Mouse (Mus musculus): ENCODE results near the gene Neurod1. TPM values are rescaled to one million over a fixed set of nuclear protein-coding genes. Genes with fewer than 3 reads are reported as not detected.

Gene Neurod1
- polyA plus RNA-seq, 1 experiment, result 11.8 TPM

DNA sequence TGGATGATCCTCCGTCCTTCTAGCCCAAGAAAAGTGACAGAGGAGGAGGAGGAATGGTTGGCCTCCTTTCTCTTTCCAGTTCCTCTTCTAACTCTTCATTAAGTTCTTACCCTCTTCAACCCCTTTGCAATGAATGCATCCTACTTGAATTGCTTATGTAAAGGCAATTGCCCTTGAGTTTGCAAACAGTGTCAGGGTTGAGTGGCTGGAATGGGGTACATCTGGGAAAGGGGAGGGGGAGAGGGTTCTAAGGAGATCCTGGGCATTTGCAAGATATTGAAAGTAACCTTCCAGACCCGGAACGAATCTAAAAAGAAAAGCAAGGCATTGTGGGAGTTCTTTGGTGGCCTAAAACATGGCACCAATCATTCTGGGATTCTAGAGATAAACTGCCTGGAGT, 1.4 kb upstream of the Neurod1 start:
- no peak overlapping the region for H3K4me3 ChIP-seq (ENCODE audit: insufficient read depth, low read length)
- TF ChIP-seq CTCF (IDR thresholded peaks at IDR 0.05; ENCODE audit: extremely low read depth, insufficient read depth, low read length), result no peak
- TF ChIP-seq POLR2A (IDR thresholded peaks at IDR 0.05; ENCODE audit: extremely low read depth, insufficient read depth, low read length), result no peak
- H3K27ac ChIP-seq (ENCODE audit: insufficient read depth, low read length), result no peak overlapping the region
- H3K4me1 ChIP-seq (ENCODE audit: control insufficient read depth, insufficient read depth, low read length), result no peaks in the 10 kb centered on the region

DNA sequence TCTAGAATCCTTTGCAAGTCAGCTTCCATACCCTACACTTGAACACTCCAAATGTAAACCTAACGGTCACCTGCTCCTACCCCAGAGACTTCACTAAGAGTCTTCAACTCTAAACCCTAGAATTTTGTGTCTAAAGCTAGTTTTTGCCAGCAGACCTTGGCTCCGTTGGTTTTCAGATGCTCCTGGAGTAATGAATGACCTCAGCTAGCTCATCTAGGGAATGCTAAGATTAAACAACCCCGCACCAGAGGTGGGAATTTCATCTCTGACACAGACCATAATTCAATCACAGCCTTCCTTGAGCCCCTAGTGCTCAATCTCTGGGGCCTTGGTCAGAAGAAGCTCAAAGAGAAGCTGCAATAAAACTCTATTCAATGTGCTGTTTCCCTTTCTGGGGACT, 883 bp upstream of the Neurod1 start:
- Histone ChIP-seq H3K4me3 (ENCODE audit: insufficient read depth, low read length) (no peak overlapping the region), H3K27ac (ENCODE audit: insufficient read depth, low read length) (no peak overlapping the region), H3K4me1 (ENCODE audit: control insufficient read depth, insufficient read depth, low read length) (no peaks in the 10 kb centered on the region)
- no peak for TF ChIP-seq POLR2A (IDR thresholded peaks at IDR 0.05; ENCODE audit: extremely low read depth, insufficient read depth, low read length)
- TF ChIP-seq CTCF (IDR thresholded peaks at IDR 0.05; ENCODE audit: extremely low read depth, insufficient read depth, low read length), result no peak

DNA sequence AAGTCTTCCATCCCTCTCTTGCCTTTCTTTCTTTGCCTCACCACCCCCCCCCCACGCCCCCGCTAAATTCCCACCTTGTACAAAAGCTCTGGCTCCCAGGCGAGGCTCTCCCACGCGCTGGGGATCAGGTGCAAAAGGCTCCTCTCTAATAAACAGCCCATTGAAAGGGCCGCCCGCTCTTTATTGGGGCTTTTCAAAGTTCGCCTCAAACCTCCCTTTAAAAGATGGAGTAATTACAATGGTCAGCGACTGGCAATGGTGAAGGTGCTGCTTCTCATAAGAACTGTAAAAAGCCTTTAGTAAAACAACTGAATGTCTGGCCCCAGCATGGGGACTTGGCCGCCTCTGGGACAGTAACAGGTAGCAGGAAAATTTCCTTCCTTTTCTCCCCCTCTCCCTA, 905 bp downstream of the Neurod1 start:
- H3K27ac ChIP-seq (ENCODE audit: insufficient read depth, low read length), result 0 out of 2 replicates have a peak overlapping the region, but pooled peaks have one; percentile 69
- TF ChIP-seq POLR2A (IDR thresholded peaks at IDR 0.05; ENCODE audit: extremely low read depth, insufficient read depth, low read length), result no peak
- H3K4me3 ChIP-seq (ENCODE audit: insufficient read depth, low read length), result peak overlapping the region; percentile 47
- H3K4me1 ChIP-seq (ENCODE audit: control insufficient read depth, insufficient read depth, low read length), result no peaks in the 10 kb centered on the region

DNA sequence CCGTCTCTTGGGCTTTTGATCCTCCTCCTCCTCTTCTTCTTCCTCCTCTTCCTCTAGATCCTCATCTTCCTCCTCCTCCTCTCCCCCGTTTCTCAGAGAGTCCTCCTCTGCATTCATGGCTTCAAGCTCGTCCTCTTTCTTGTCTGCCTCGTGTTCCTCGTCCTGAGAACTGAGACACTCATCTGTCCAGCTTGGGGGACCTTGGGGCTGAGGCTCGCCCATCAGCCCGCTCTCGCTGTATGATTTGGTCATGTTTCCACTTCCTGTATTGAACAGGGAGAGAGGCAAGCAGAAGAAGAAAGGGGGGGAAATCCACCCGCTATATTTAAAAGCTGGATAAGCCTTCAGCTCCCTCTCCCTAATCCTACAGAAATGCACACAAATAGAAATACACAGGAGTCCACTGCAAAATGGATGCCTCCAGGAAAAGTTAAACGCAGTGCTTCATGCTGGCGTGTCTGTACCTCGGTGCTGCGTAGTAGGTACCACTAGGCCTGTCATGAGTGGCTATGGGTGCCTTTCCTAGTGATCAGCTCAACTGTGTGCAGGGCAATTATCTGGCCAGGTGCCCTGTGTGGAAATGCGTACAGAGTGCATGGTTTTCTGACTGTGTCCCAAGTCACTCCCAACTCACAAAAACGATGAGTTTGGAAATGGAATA, 1.6 kb downstream of the Neurod1 start:
- H3K4me1 ChIP-seq (ENCODE audit: control insufficient read depth, insufficient read depth, low read length), result no peaks in the 10 kb centered on the region
- H3K27ac ChIP-seq (ENCODE audit: insufficient read depth, low read length), result peak overlapping the region; percentile 67
- peak overlapping the region; percentile 47 for H3K4me3 ChIP-seq (ENCODE audit: insufficient read depth, low read length)
- TF ChIP-seq POLR2A (IDR thresholded peaks at IDR 0.05; ENCODE audit: extremely low read depth, insufficient read depth, low read length), result no peak
- TF ChIP-seq CTCF (IDR thresholded peaks at IDR 0.05; ENCODE audit: extremely low read depth, insufficient read depth, low read length), result no peak

DNA sequence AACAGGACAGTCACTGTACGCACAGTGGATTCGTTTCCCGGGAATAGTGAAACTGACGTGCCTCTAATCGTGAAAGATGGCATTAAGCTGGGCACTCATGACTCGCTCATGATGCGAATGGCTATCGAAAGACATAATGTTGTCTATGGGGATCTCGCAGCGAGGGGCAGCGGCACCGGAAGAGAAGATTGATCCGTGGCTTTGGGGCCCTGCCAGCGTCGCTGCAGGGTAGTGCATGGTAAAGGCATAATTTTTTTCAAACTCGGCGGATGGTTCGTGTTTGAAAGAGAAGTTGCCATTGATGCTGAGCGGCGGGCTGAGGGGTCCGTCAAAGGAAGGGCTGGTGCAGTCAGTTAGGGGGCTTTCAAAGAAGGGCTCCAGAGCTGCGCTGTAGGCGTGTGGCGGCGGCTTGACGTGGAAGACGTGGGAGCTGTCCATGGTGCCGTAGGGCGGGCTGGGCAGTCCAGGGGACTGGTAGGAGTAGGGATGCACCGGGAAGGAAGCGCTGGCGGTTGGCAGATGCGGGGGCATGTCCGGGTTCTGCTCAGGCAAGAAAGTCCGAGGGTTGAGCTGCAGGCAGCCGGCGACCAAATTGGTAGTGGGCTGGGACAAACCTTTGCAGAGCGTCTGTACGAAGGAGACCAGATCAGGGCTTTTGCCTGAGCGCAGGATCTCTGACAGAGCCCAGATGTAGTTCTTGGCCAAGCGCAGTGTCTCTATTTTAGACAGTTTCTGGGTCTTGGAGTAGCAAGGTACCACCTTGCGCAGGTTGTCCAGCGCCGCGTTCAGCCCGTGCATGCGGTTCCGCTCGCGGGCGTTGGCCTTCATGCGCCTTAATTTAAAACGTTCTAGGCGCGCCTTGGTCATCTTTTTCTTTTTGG, 2.4 kb downstream of the Neurod1 start:
- TF ChIP-seq POLR2A (IDR thresholded peaks at IDR 0.05; ENCODE audit: extremely low read depth, insufficient read depth, low read length) (no peak), CTCF (IDR thresholded peaks at IDR 0.05; ENCODE audit: extremely low read depth, insufficient read depth, low read length) (no peak)
- no peaks in the 10 kb centered on the region for H3K4me1 ChIP-seq (ENCODE audit: control insufficient read depth, insufficient read depth, low read length)
- H3K4me3 ChIP-seq (ENCODE audit: insufficient read depth, low read length), result peak overlapping the region; percentile 47
- peak overlapping the region; percentile 67 for H3K27ac ChIP-seq (ENCODE audit: insufficient read depth, low read length)

DNA sequence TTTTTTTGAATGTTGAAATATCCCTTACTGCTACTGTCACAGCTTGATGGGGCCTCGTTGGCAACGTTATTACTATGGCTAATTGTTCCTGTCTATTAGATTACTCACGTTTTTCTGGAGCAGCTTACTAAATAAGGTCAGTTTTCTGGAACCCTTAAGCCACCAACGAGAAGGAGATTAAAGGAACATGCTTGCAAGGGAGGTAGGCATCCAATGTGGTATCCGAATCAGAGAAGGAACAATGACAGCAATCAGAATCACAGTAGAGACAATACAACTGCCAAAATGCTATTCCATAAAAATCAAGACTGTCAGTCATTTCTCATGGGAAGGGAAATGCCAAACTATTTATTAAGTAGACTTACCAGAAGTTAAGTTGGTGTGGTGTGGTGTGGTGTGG, 5.1 kb downstream of the Neurod1 start:
- H3K4me1 ChIP-seq (ENCODE audit: control insufficient read depth, insufficient read depth, low read length), result no peaks in the 10 kb centered on the region
- no peak overlapping the region; the same call in 1 of the 2 replicates for H3K27ac ChIP-seq (ENCODE audit: insufficient read depth, low read length)
- TF ChIP-seq CTCF (IDR thresholded peaks at IDR 0.05; ENCODE audit: extremely low read depth, insufficient read depth, low read length), result no peak
- no peak overlapping the region for H3K4me3 ChIP-seq (ENCODE audit: insufficient read depth, low read length)

DNA sequence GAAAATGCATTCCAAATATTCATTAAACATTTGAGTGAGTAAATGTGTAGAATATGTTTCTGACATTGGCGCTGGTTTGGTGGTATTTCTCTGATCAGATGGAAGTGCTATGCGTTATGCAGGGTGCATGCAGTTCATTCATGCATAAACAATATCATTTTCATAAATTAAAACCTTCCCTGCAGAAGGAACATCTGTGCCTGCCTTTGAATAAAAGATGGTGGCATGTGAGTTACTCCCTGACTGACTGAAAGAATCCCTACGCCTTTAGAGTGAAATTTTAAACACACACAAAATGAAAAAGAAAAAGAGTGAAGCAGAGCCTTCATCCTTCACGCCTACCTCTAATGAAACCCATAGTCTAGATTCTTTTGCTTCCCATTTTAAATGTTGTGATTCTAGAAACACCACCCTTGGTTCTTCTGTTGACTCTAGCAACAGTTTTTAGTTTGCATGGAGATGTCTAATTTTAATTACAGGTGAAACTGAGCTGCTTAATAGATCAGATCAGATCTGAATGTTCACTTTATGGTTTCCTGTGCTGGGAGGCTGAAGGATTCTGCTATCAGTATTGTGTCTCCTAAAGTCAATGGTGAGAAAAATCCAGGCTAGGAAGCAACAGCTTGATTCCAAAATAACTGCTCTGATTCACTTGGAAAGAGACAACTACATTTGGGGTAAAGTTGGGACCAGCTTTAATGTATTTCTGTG, 5.7 kb downstream of the Neurod1 start:
- no peak overlapping the region for H3K4me3 ChIP-seq (ENCODE audit: insufficient read depth, low read length)
- no peaks in the 10 kb centered on the region for H3K4me1 ChIP-seq (ENCODE audit: control insufficient read depth, insufficient read depth, low read length)
- H3K27ac ChIP-seq (ENCODE audit: insufficient read depth, low read length), result no peak overlapping the region
- TF ChIP-seq POLR2A (IDR thresholded peaks at IDR 0.05; ENCODE audit: extremely low read depth, insufficient read depth, low read length) (no peak), CTCF (IDR thresholded peaks at IDR 0.05; ENCODE audit: extremely low read depth, insufficient read depth, low read length) (no peak)

DNA sequence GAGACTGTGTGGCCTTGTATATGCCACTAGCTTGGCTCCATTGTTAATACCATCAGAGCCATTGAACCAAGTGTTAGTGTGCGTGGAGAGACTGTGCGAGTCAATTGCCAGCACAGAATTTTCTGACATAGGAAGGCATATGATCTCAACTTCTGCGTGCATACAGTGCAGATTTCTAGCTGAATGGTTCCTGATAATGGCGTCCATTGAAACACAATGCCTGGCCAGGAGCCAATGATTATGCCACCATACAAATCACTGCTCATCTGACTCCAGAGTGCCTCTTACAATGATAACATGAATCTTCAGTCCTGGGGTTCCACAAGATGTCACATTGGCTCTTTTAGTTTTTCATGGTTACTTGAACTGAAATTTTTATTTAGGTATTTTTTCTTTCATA, 7.2 kb downstream of the Neurod1 start:
- H3K27ac ChIP-seq (ENCODE audit: insufficient read depth, low read length), result no peak overlapping the region
- no peak overlapping the region for H3K4me3 ChIP-seq (ENCODE audit: insufficient read depth, low read length)
- TF ChIP-seq POLR2A (IDR thresholded peaks at IDR 0.05; ENCODE audit: extremely low read depth, insufficient read depth, low read length) (no peak), CTCF (IDR thresholded peaks at IDR 0.05; ENCODE audit: extremely low read depth, insufficient read depth, low read length) (no peak)
- H3K4me1 ChIP-seq (ENCODE audit: control insufficient read depth, insufficient read depth, low read length), result no peaks in the 10 kb centered on the region

DNA sequence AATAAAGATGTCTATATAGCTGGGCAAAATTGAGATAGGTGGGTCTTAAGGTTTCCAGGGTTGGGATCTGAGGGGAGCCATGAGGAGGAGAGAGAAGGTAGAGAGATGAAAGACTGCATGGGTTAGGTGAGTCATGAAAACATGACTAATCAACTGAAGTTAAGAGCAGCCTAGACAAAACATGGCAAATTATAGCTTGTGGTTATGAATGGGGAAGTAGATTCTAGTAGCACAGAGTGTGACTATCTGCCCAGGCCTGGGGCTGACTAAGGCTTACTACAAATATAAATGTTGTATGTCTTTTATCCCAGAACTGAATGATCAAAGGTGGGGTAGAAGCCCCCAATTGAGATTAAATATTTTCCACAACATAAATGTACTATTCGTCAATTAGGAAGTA, 9.4 kb downstream of the Neurod1 start:
- TF ChIP-seq CTCF (IDR thresholded peaks at IDR 0.05; ENCODE audit: extremely low read depth, insufficient read depth, low read length) (no peak), POLR2A (IDR thresholded peaks at IDR 0.05; ENCODE audit: extremely low read depth, insufficient read depth, low read length) (no peak)
- H3K4me1 ChIP-seq (ENCODE audit: control insufficient read depth, insufficient read depth, low read length), result no peaks in the 10 kb centered on the region
- no peak overlapping the region for H3K27ac ChIP-seq (ENCODE audit: insufficient read depth, low read length)
- no peak overlapping the region for H3K4me3 ChIP-seq (ENCODE audit: insufficient read depth, low read length)

Data from cortical plate, adult 2 months (tissue).